Mouse (Mus musculus) bone marrow macrophage, adult 2 months (primary cell): ENCODE results near the gene Trafd1. TPM values are rescaled to one million over a fixed set of nuclear protein-coding genes. Genes with fewer than 3 reads are reported as not detected.
"Not testable (repeated sequence)": the region's sequence is repeated elsewhere in the genome, so short reads cannot be mapped to it uniquely, and the experiment has no call there.

Experiments used
- H3K27ac ChIP-seq: 2 replicates; pipeline ENCODE4 v1.5.1; 2012; ENCODE audit warnings: low read depth, low read length; ENCODE audit not compliant: insufficient read depth
- H3K4me1 ChIP-seq: 2 replicates; pipeline ENCODE4 v1.6.1; 2012; ENCODE audit warnings: low read length; ENCODE audit not compliant: control insufficient read depth, insufficient read depth
- H3K4me3 ChIP-seq: 2 replicates; pipeline ENCODE4 v1.5.1; 2012; ENCODE audit warnings: mild to moderate bottlenecking, low read length, moderate library complexity; ENCODE audit not compliant: insufficient read depth
- CTCF ChIP-seq: IDR thresholded peaks from 2 replicates; pipeline ENCODE4 v1.5.1; 2012; ENCODE audit warnings: low read depth, mild to moderate bottlenecking, low read length, moderate library complexity
- POLR2A ChIP-seq: IDR thresholded peaks from 2 replicates; pipeline ENCODE4 v1.6.1; 2012; ENCODE audit warnings: mild to moderate bottlenecking, low read depth, low read length, borderline replicate concordance
- polyA plus RNA-seq: library from polyadenylated mRNA; stranded (reverse); fragments of >200 nt; gene quantifications from 2 replicates; pipeline ENCODE4 v1.2.4, GENCODE M21; 2012; ENCODE audit not compliant: missing spikeins, insufficient read depth, insufficient read length

The Trafd1 gene
- polyA plus RNA-seq, 1 experiment: 235 TPM

DNA sequence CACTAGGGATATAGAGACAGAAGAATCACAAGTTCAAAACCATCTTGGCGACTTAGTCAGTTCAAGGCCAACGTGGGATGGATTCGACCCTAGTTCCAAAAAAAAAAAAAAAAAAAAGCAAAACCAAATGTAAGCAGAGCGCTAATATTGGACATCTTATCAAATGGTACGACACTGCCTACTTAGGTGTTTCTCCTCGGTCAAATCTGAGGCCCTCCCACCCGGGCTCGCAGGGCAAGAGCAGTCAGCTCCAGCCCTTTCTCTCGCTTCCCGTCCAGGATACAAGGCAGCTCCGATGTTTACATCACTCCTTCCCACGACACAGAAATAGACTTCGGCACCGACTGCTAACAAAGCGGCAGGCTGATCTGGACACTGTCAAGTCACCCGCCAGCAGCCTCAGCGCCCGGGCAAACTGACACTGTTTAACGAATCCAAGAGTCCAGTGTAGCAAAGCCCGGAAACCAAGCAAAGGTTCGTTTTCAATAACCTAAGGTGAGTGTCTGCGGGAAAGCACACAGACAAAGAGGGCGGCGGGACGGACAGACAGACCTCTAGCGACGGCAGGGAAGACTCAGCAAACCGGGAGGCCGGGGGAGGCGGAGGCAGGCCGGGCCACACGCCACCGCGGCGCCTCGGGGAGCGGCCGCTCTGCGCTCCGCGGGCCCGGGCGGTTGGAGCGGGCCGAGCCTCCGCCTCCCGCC, 523 bp downstream of the Trafd1 start:
- TF ChIP-seq POLR2A: no peak
- no peak for TF ChIP-seq CTCF
- H3K4me1 ChIP-seq: peaks cover 31% of the 10 kb centered on the region

DNA sequence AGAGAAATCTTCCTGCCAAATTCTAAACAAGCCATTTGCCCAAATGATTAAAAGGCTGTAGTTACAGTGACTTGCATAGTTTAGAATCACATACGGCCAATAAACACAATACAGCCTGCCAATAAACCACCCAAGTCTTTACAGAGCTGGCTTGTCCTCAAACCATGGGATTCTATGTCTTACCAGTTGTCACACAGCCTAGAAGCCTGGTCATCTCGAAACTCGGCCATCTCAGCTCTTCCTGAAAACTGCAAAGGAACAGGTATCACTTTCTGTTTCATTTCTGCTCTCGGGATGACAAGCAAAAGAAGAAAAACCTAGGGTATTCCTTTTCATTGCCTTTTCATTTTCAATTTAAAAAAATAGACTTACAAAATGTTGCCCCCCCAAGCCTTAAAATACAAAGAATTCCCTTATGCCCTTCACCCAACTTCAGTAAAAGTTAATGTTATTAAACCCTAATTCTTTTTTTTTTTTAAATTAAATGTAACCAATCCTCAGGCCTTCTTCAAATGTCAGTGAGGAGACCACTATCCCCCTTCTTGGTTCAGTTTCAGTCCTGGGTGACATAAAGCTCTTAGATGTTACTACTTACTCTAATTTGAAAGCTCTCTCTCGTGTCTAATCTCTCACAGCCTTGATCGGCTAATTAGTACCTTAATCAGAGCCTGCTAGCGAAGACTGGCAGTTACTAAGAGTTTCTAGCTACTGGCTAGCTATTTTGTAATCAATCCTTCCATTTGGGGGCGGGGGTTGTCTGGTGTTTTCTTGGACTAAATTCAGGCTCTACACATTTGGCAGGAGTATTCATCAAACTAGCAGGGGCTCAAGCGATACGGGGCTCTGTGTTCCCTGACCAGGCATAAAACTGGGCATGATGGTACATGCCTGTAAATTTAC, 1.3 kb downstream of the Trafd1 start:
- Histone ChIP-seq H3K27ac (peak overlapping the region; percentile 67), H3K4me1 (peaks cover 32% of the 10 kb centered on the region), H3K4me3 (peak overlapping the region; percentile 70)
- no peak for TF ChIP-seq POLR2A
- no peak for TF ChIP-seq CTCF

More for the DNA sequence above, 523 bp downstream of the Trafd1 start:
- H3K27ac ChIP-seq: peak overlapping the region; percentile 67
- peak overlapping the region; percentile 70 for H3K4me3 ChIP-seq

DNA sequence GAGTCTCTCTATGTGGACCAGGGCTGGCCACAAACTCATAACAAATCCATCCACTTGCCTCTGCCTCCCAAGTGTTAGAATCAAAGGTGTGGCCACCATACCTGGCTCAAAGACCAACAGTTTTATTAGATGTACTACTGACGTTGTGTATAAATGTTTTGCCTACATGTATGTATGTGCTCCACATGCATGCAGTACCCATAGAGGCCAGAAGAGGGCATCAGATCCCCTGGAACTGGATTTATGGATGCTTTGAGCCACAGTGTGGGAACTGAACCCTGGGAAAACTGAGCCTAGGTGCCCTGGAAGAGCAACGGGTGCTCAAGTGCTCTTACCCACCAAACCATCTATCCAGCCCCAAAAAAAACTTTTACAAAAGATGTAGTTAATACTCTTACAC, 4.7 kb downstream of the Trafd1 start:
- H3K27ac ChIP-seq: no peak overlapping the region
- TF ChIP-seq POLR2A: no peak
- peak; percentile 14; the same call in 1 of the 2 replicates for TF ChIP-seq CTCF
- H3K4me3 ChIP-seq: no peak overlapping the region
- peaks cover 20% of the 10 kb centered on the region for H3K4me1 ChIP-seq

DNA sequence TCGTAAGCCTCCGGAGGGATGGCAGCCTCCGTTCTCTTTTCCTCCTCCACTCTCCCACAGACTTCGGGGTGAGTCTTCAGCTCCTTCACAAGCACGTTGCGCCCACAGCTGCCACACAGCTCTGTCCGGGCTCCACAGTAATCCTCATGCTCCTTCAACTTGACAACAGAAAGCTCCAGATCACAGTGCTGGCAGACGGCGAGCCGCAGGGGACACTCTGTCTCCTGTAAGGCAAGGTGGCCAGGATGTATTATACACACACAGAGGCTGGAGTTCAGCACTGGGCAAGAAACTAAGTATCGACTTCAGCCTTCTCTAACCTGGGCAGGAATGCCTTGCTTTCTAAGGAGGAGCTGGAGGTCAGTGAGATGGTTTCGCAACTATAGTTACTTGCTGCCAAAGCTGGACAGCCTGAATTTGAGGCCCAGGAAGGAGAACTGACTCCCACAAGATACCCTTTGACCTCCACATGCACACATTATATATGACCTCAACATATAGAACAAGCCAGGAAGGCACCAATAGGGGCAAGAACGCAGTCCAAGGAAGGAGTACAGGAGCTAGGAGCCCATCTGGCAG, 6.7 kb downstream of the Trafd1 start:
- no peak overlapping the region for H3K27ac ChIP-seq
- H3K4me1 ChIP-seq: peaks cover 20% of the 10 kb centered on the region
- TF ChIP-seq POLR2A (no peak), CTCF (no peak)
- no peak overlapping the region for H3K4me3 ChIP-seq

DNA sequence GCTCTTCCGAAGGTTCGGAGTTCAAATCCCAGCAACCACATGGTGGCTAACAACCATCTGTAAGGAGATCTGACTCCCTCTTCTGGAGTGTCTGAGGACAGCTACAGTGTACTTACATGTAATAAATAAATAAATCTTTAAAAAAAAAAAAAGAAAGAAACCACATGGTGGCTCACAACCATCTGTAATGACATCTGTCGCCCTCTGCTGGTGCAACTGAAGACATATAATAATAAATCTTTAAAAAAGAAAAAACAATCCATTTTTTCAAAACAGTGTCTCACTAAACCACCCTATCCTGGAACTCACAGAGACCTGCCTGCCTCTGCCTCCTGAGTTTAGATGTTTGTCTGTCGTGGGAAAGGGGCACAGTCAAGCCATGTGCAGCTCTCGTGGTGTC, 8.5 kb downstream of the Trafd1 start:
- H3K27ac ChIP-seq, H3K4me1 ChIP-seq, H3K4me3 ChIP-seq: not testable (repeated sequence)

DNA sequence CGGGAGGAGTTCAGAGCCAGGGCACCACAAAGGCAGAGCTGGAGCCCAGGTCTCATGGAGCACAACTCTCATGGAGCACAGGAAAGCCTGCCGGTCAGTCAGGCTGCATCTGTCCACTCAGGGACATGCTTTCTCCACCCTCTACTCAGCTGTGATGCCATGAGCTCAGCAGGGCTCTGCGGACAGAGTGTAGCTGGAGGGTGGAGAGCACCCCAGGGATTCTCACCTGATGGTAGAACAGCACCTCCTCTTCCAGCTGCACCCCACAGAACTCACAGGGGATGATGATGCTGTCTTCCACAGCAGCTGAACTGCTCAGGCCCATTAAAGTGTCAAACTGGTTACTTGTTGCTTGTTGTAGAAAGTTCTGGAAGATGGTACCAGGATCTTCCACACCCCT, 10.6 kb downstream of the Trafd1 start:
- peaks cover 8% of the 10 kb centered on the region for H3K4me1 ChIP-seq
- no peak; the same call in 1 of the 2 replicates for TF ChIP-seq CTCF
- no peak for TF ChIP-seq POLR2A
- H3K4me3 ChIP-seq: no peak overlapping the region
- H3K27ac ChIP-seq: no peak overlapping the region

DNA sequence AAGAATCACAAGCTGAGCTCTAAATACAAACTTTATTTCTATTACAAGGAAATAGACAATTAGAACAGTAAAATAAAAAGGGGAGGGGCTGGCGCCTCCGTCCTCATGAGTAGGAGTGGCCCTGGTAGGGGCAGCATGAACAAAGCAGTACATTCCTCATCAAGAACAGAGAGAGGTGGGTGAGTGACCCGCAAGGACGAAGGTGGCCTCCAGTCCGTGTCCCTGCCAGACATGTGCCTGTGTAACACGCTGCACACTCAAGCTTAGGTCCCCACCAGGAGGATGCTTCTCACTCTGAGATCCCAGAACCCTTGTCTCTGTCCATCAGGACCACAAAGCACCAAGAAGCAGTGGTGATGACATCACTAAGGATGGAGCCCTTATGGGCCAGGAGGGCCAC, 13.7 kb downstream of the Trafd1 start:
- no peaks in the 10 kb centered on the region for H3K4me1 ChIP-seq
- TF ChIP-seq POLR2A (no peak), CTCF (no peak)
- H3K27ac ChIP-seq: no peak overlapping the region
- H3K4me3 ChIP-seq: no peak overlapping the region

DNA sequence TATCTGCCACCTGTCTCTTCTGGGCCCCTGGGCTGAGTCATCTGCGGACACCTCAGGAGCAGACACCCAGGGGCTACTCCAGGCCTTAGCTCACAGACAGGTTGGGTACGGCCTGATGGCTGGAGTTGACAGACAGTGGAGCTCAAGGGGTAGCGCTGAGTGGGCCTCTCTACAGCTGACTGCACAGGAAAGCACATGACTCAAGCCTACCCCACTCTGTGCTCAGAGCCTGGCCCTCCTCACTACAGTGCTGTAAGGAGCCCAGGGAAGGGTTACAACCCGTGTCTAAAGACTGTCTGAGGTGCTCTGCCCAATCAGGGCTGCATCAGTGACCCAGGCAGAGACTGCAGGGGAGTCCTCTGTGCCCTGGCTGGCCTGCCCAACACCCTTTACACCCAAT, 18.2 kb downstream of the Trafd1 start:
- Histone ChIP-seq H3K4me1 (no peaks in the 10 kb centered on the region), H3K4me3 (no peak overlapping the region), H3K27ac (no peak overlapping the region)
- no peak for TF ChIP-seq POLR2A
- no peak for TF ChIP-seq CTCF

DNA sequence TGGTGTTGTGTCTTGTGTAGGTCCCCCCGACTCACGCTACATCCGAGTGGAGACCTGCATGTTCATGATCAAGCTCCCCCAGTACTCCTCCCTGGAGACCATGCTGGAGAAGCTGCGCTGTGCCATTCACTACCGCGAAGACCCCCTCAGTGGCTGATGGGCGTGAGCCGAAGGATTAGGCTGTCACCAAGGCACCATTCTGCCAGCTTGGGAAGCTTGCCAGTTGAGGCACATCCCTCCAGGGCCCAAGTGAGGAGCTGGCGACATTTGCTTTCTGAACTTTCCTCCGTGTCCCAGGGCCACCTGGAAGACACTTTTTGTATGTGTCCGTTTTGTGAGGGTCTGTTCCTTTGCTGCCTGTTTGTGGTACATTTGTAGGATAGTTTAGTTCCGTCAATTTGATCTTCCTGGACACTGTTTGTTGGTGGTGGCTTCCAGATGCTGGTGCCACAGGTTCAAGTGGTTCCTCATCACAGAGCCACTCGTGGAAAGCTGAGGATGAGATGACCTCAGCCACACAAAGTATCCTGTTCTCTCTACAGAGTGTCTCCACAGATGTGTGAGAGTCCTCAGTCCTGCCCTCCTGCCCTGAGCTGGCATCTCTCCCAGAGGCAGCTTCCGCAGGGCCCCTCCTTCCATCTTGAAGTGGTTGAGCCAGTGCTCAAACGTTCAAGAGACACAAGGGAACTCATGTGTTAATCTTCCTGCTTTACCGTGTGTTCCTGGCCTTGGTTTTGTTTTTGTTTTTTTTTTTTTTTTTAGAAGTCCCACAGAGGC, 18.8 kb downstream of the Trafd1 start:
- no peak overlapping the region for H3K27ac ChIP-seq
- H3K4me3 ChIP-seq: no peak overlapping the region
- no peaks in the 10 kb centered on the region for H3K4me1 ChIP-seq
- TF ChIP-seq CTCF: no peak

DNA sequence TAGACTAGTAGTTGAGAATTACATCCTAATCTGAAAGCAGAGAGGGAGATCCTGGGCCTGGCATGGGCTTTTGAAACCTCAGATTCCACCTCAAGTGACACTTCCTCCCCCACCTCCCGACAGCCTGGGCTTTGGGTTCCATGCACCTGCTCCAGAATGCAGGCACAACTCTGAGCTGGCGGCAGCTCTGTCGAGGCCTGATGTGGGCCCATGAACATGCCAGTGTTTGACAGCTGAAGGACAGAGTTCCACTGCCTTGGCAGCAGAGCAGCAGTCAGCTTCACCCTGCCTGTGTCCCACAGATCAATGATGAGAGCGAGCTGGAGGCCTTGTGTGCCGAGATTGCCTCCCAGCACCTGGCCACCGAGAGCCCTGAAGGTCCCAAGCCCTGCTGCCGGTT, 22.0 kb downstream of the Trafd1 start:
- no peak for TF ChIP-seq POLR2A
- no peak for TF ChIP-seq CTCF
- H3K4me1 ChIP-seq: no peaks in the 10 kb centered on the region
- H3K27ac ChIP-seq: no peak overlapping the region
- no peak overlapping the region for H3K4me3 ChIP-seq
